Mouse (Mus musculus) liver, embryonic 14.5 days (tissue): ENCODE data around the gene Gm10775. TPM values are rescaled to one million over a fixed set of nuclear protein-coding genes. Genes with fewer than 3 reads are reported as not detected.

Experiments used
- ATAC-seq: fragments of 200-750 bp; cut with Nextera tagmentation; 2 replicates; pipeline ENCODE4 v1.8.0; 2017; ENCODE audit warnings: moderate number of reproducible peaks, mild to moderate bottlenecking, moderate library complexity; ENCODE audit not compliant: insufficient read depth
- DNase-seq, 3 experiments: peaks; one replicate each; pipeline ENCODE4 v3.0.0-alpha.2; 2012 to 2013; ENCODE audit warnings: low read depth in 3 of 3, low spot score in 3 of 3
- H3K27ac ChIP-seq: fragments of 300-500 bp; sonication (generic); 2 replicates; pipeline ENCODE4 v1.5.1; 2014; ENCODE audit warnings: moderate library complexity, mild to moderate bottlenecking, control low read depth, inconsistent platforms
- H3K27me3 ChIP-seq: fragments of 300-500 bp; sonication (generic); 2 replicates; pipeline ENCODE4 v1.6.1; 2014; ENCODE audit warnings: mild to moderate bottlenecking, low read length, moderate library complexity; ENCODE audit not compliant: control insufficient read depth, insufficient read depth
- H3K36me3 ChIP-seq: fragments of 300-500 bp; sonication (generic); replicated peaks from 2 replicates; pipeline ENCODE4 v1.6.1; 2014; ENCODE audit warnings: low read depth; ENCODE audit not compliant: control insufficient read depth, insufficient read depth
- H3K4me1 ChIP-seq, 2 experiments: fragments of 200-500 bp in 1 of 2; fragments of 300-500 bp in 1 of 2; sonication (generic) in 1 of 2; replicated peaks; 2 replicates each; pipeline ENCODE4 v1.6.1; 2012 to 2014; ENCODE audit warnings: antibody characterized with exemption in 1 of 2, inconsistent platforms in 1 of 2, low read length in 1 of 2; ENCODE audit not compliant: control insufficient read depth in 2 of 2, insufficient read depth in 2 of 2
- H3K4me2 ChIP-seq: fragments of 300-500 bp; sonication (generic); 2 replicates; pipeline ENCODE4 v1.6.1; 2014; ENCODE audit warnings: low read depth, mild to moderate bottlenecking, control low read depth, moderate library complexity
- H3K4me3 ChIP-seq, 2 experiments: fragments of 200-500 bp in 1 of 2; fragments of 300-500 bp in 1 of 2; sonication (generic) in 1 of 2; 2 replicates each; pipeline ENCODE4 v1.5.1; 2012 to 2014; ENCODE audit warnings: low read depth in 2 of 2, low read length in 2 of 2, mild to moderate bottlenecking in 2 of 2, control low read depth in 1 of 2, inconsistent platforms in 1 of 2, moderate library complexity in 1 of 2; ENCODE audit not compliant: insufficient read depth in 1 of 2
- H3K9ac ChIP-seq: fragments of 300-500 bp; sonication (generic); replicated peaks from 2 replicates; pipeline ENCODE4 v1.6.1; 2014; ENCODE audit warnings: mild to moderate bottlenecking, control low read depth, moderate library complexity
- H3K9me3 ChIP-seq: fragments of 300-500 bp; sonication (generic); 2 replicates; pipeline ENCODE4 v1.6.1; 2016; ENCODE audit warnings: low read length, mixed read lengths; ENCODE audit not compliant: control insufficient read depth
- CTCF ChIP-seq: IDR thresholded peaks from 2 replicates; pipeline ENCODE4 v1.5.1; 2016; ENCODE audit warnings: antibody characterized with exemption, low read depth, control low read depth
- EP300 ChIP-seq: IDR thresholded peaks from 2 replicates; pipeline ENCODE4 v1.6.1; 2016; ENCODE audit warnings: antibody characterized with exemption, low read depth
- WGBS: fragments of 180-500 bp; shearing (Covaris S2); extraction: QIAGEN DNeasy Blood & Tissue Kit; methylation state at CpG from one replicate; pipeline ENCODE4 v1.1.7; 2014; ENCODE audit not compliant: insufficient replicate concordance; 5-methylcytosine and 5-hydroxymethylcytosine counted together
- polyA plus RNA-seq, 2 experiments: library from polyadenylated mRNA; depleted of rRNA in 1 of 2; stranded (reverse) in 1 of 2; unstranded in 1 of 2; fragments of >200 nt; fragmentation: Nextera tagmentation in 1 of 2; extraction: Ambion mirVana in 1 of 2; gene quantifications; 2 replicates each; pipeline versions ENCODE4 v1.2.1 to v1.2.3; 2012 to 2014

Gm10775 gene
- polyA plus RNA-seq (2012; rRNA removed) (not detected in 2 replicates), polyA plus RNA-seq (2014; fragmentation: Nextera tagmentation; extraction: Ambion mirVana) (not detected in 2 replicates)

- H3K9me3 ChIP-seq = peaks cover 12% of the 10 kb centered on the region
- H3K27ac ChIP-seq = no peak within 1 kb of the TSS
- H3K9ac ChIP-seq = no peak within 1 kb of the TSS
- H3K4me3 ChIP-seq = no peak within 1 kb of the TSS
- H3K36me3 ChIP-seq = no peaks in the 10 kb centered on the region
- no peaks in the 10 kb centered on the region for H3K4me1 ChIP-seq
- H3K4me2 ChIP-seq = no peak within 1 kb of the TSS
- ATAC-seq (no peak), DNase-seq (no peak)
- H3K27me3 ChIP-seq = peaks cover 4% of the 10 kb centered on the region; the same call in 1 of the 2 replicates
- 42% methylated on average over 29 of the region's 29 CpGs for WGBS
- TF ChIP-seq EP300 (no peak), CTCF (no peak)
Observed at GRCm38 (mm10) chr13:65259239-65259638, at the start of gene Gm10775. Gm10775 (plus strand) TSS chr13:65259539.

- ATAC-seq = no peak
- Histone ChIP-seq H3K4me2 (no peak overlapping the region), H3K9me3 (no peaks in the 10 kb centered on the region), H3K4me3 (no peak overlapping the region), H3K27me3 (no peaks in the 10 kb centered on the region), H3K27ac (no peak overlapping the region), H3K9ac (no peak overlapping the region), H3K36me3 (no peaks in the 10 kb centered on the region), H3K4me1 (no peaks in the 10 kb centered on the region)
- WGBS = 18% methylated on average over 6 of the region's 6 CpGs
- TF ChIP-seq CTCF = no peak
- no peak for TF ChIP-seq EP300
- no peak for DNase-seq
Observed at GRCm38 (mm10) chr13:65225945-65226344, 33.4 kb upstream of the Gm10775 start.

- WGBS = 50% methylated on average over 2 of the region's 2 CpGs
- no peak for TF ChIP-seq EP300
- Histone ChIP-seq H3K27ac (no peak overlapping the region), H3K36me3 (no peaks in the 10 kb centered on the region), H3K4me3 (no peak overlapping the region), H3K9ac (no peak overlapping the region), H3K4me1 (no peaks in the 10 kb centered on the region), H3K4me2 (no peak overlapping the region), H3K27me3 (no peaks in the 10 kb centered on the region), H3K9me3 (no peaks in the 10 kb centered on the region)
- ATAC-seq (no peak), DNase-seq (no peak)
Observed at GRCm38 (mm10) chr13:65226657-65227056, 32.7 kb upstream of the Gm10775 start.

GRCm38 (mm10) chr13:65237211-65237610 is 22.1 kb upstream of the Gm10775 start:
- TF ChIP-seq CTCF = no peak
- TF ChIP-seq EP300 = no peak
- ATAC-seq = no peak
- Histone ChIP-seq H3K9ac (no peak overlapping the region), H3K4me1 (peaks cover 4 to 7% of the 10 kb centered on the region in 2 experiments), H3K9me3 (no peaks in the 10 kb centered on the region), H3K4me2 (no peak overlapping the region), H3K4me3 (no peak overlapping the region), H3K36me3 (no peaks in the 10 kb centered on the region), H3K27ac (no peak overlapping the region), H3K27me3 (no peaks in the 10 kb centered on the region)
- DNase-seq = no peak
- WGBS = 65% methylated on average over 9 of the region's 9 CpGs

GRCm38 (mm10) chr13:65240509-65241098 is 18.7 kb upstream of the Gm10775 start:
- DNase-seq = peak; percentile 88 to 91 (median 88)
- Histone ChIP-seq H3K9ac (peak overlapping the region; percentile 77), H3K4me1 (peaks cover 6 to 11% of the 10 kb centered on the region in 2 experiments), H3K27ac (peak overlapping the region; percentile 82), H3K9me3 (no peaks in the 10 kb centered on the region), H3K4me3 (peak overlapping the region; percentile 79 to 84), H3K27me3 (no peaks in the 10 kb centered on the region), H3K36me3 (no peaks in the 10 kb centered on the region), H3K4me2 (peak overlapping the region; percentile 96)
- peak; percentile 88 for ATAC-seq
- TF ChIP-seq CTCF (peak; percentile 16), EP300 (no peak)
- WGBS = under 1% methylated on average over 28 of the region's 28 CpGs
